Mouse (Mus musculus) kidney, embryonic 16.5 days (tissue): ENCODE measurements around the gene Eif2ak1. TPM values are rescaled to one million over a fixed set of nuclear protein-coding genes. Genes with fewer than 3 reads are reported as not detected.

ENCODE experiments used
- ATAC-seq: fragments of 200-750 bp; cut with Nextera tagmentation; 2 replicates; pipeline ENCODE4 v1.8.0; 2017; ENCODE audit warnings: moderate TSS enrichment; ENCODE audit not compliant: low FRiP score, low TSS enrichment
- H3K27ac ChIP-seq: fragments of 300-500 bp; sonication (generic); 2 replicates; pipeline ENCODE4 v1.5.1; 2014; ENCODE audit warnings: low read length
- H3K27me3 ChIP-seq: fragments of 300-500 bp; sonication (generic); 2 replicates; pipeline ENCODE4 v1.6.1; 2014; ENCODE audit warnings: low read length, control low read depth, mixed read lengths; ENCODE audit not compliant: insufficient read depth
- H3K36me3 ChIP-seq: fragments of 300-500 bp; sonication (generic); 2 replicates; pipeline ENCODE4 v1.6.1; 2014; ENCODE audit warnings: low read length, control low read depth, mixed read lengths; ENCODE audit not compliant: insufficient read depth
- H3K4me1 ChIP-seq: fragments of 300-500 bp; sonication (generic); 2 replicates; pipeline ENCODE4 v1.6.1; 2014; ENCODE audit warnings: low read length, control low read depth, mixed read lengths; ENCODE audit not compliant: insufficient read depth
- H3K4me2 ChIP-seq: fragments of 300-500 bp; sonication (generic); replicated peaks from 2 replicates; pipeline ENCODE4 v1.6.1; 2014; ENCODE audit warnings: low read depth, low read length
- H3K4me3 ChIP-seq: fragments of 300-500 bp; sonication (generic); 2 replicates; pipeline ENCODE4 v1.5.1; 2014; ENCODE audit warnings: mild to moderate bottlenecking, low read length
- H3K9ac ChIP-seq: fragments of 300-500 bp; sonication (generic); replicated peaks from 2 replicates; pipeline ENCODE4 v1.6.1; 2014; ENCODE audit warnings: low read length
- H3K9me3 ChIP-seq: fragments of 300-500 bp; sonication (generic); 2 replicates; pipeline ENCODE4 v1.6.1; 2016; ENCODE audit warnings: low read length, control low read depth
- WGBS: fragments of 180-500 bp; shearing (Covaris S2); extraction: QIAGEN DNeasy Blood & Tissue Kit; methylation state at CpG from one replicate; pipeline ENCODE4 v1.1.7; 2014; 5-methylcytosine and 5-hydroxymethylcytosine counted together
- polyA plus RNA-seq: library from polyadenylated mRNA; unstranded; fragments of >200 nt; fragmentation: Nextera tagmentation; extraction: Ambion mirVana; gene quantifications from 2 replicates; pipeline ENCODE4 v1.2.1, GENCODE M21; 2015

The Eif2ak1 gene
- polyA plus RNA-seq, 1 experiment from 2014 or later, result 41.5 TPM

- H3K9ac ChIP-seq, result no peak overlapping the region
- no peaks in the 10 kb centered on the region for H3K36me3 ChIP-seq
- 0 out of 2 replicates have a peak, but pooled peaks have one; percentile 35 for ATAC-seq
- no peaks in the 10 kb centered on the region for H3K27me3 ChIP-seq
- peak overlapping the region; percentile 30; the same call in 1 of the 2 replicates for H3K4me2 ChIP-seq
- 13% methylated on average over 10 of the region's 10 CpGs for WGBS
- H3K9me3 ChIP-seq, result no peaks in the 10 kb centered on the region
- no peak overlapping the region for H3K27ac ChIP-seq
- H3K4me1 ChIP-seq, result no peaks in the 10 kb centered on the region
- H3K4me3 ChIP-seq, result no peak overlapping the region
These were observed 124.0 kb downstream of the Eif2ak1 start for GRCm38 (mm10) chr5:143941588-143941987.

GRCm38 (mm10) chr5:143943231-143944125 lies 125.9 kb downstream of the Eif2ak1 start:
- ATAC-seq, result no peak
- WGBS, result 90% methylated on average over 14 of the region's 14 CpGs
- H3K4me2 ChIP-seq, result no peak overlapping the region

GRCm38 (mm10) chr5:143948361-143948760 lies 130.8 kb downstream of the Eif2ak1 start:
- ATAC-seq, result no peak
- Histone ChIP-seq H3K36me3 (no peaks in the 10 kb centered on the region), H3K27me3 (no peaks in the 10 kb centered on the region), H3K4me3 (no peak overlapping the region), H3K9me3 (no peaks in the 10 kb centered on the region), H3K27ac (no peak overlapping the region), H3K9ac (no peak overlapping the region), H3K4me1 (0 out of 2 replicates have a peak, but pooled peaks cover 4% of the 10 kb centered on the region), H3K4me2 (no peak overlapping the region)
- WGBS, result 85% methylated on average over 12 of the region's 12 CpGs

More at GRCm38 (mm10) chr5:143943231-143944125, 125.9 kb downstream of the Eif2ak1 start:
- H3K9me3 ChIP-seq, result no peaks in the 10 kb centered on the region
- no peak overlapping the region for H3K9ac ChIP-seq
- no peak overlapping the region for H3K27ac ChIP-seq
- no peaks in the 10 kb centered on the region for H3K4me1 ChIP-seq
- no peaks in the 10 kb centered on the region for H3K27me3 ChIP-seq
- H3K36me3 ChIP-seq, result no peaks in the 10 kb centered on the region
- H3K4me3 ChIP-seq, result no peak overlapping the region

GRCm38 (mm10) chr5:143950016-143950415 lies 132.4 kb downstream of the Eif2ak1 start:
- no peak overlapping the region for H3K4me2 ChIP-seq
- no peak for ATAC-seq
- no peaks in the 10 kb centered on the region for H3K9me3 ChIP-seq
- H3K9ac ChIP-seq, result no peak overlapping the region
- no peaks in the 10 kb centered on the region for H3K27me3 ChIP-seq
- no peak overlapping the region for H3K4me3 ChIP-seq
- 0 out of 2 replicates have a peak, but pooled peaks cover 4% of the 10 kb centered on the region for H3K4me1 ChIP-seq
- no peak overlapping the region for H3K27ac ChIP-seq
- WGBS, result 40% methylated on average over 5 of the region's 5 CpGs
- no peaks in the 10 kb centered on the region for H3K36me3 ChIP-seq

Other genes starting within 250 kb of the Eif2ak1 start
- gene Cyth3, start 195.3 kb upstream of the Eif2ak1 start, polyA plus RNA-seq, result 79.2 and 81.3 TPM in 2 replicates
- gene Usp42, start 85.5 kb upstream of the Eif2ak1 start, polyA plus RNA-seq, result 17.1 and 17.7 TPM in 2 replicates
- 0.29 and 0.62 TPM in 2 replicates for gene Ankrd61, start 79.9 kb downstream of the Eif2ak1 start, polyA plus RNA-seq
- gene Aimp2, start 92.1 kb downstream of the Eif2ak1 start, polyA plus RNA-seq, result 103 and 110 TPM in 2 replicates
- gene Pms2, start 92.2 kb downstream of the Eif2ak1 start, polyA plus RNA-seq, result 26.8 and 31.9 TPM in 2 replicates
- 0.67 TPM in 1 of 2 replicates, not detected in the other for gene Gm42421, start 110.4 kb downstream of the Eif2ak1 start, polyA plus RNA-seq
- gene Rsph10b, start 115.2 kb downstream of the Eif2ak1 start, polyA plus RNA-seq, result 0.45 and 0.73 TPM in 2 replicates
- 86.7 and 89.2 TPM in 2 replicates for gene Ccz1, start 197.1 kb downstream of the Eif2ak1 start, polyA plus RNA-seq
- gene Ocm, start 208.9 kb downstream of the Eif2ak1 start, polyA plus RNA-seq, result 3.2 and 5.6 TPM in 2 replicates